Mouse (Mus musculus) cerebellum, adult 2 months (tissue): ENCODE data around the gene Ppp1ca. TPM values are rescaled to one million over a fixed set of nuclear protein-coding genes. Genes with fewer than 3 reads are reported as not detected.
A peak's percentile ranks its signal among the peaks of the same experiment; 100 is the strongest.

Experiments
- DNase-seq, 2 experiments: peaks; one replicate each; pipeline ENCODE4 v3.0.0; 2021
- H3K27ac ChIP-seq: fragments of 200-500 bp; 2 replicates; pipeline ENCODE4 v1.5.1; 2012; ENCODE audit warnings: low read length, control low read depth, inconsistent platforms; ENCODE audit not compliant: insufficient read depth
- H3K27me3 ChIP-seq: fragments of 200-500 bp; 2 replicates; pipeline ENCODE4 v1.6.1; 2012; ENCODE audit warnings: inconsistent platforms, mild to moderate bottlenecking, low read length, moderate library complexity; ENCODE audit not compliant: control insufficient read depth, insufficient read depth
- H3K4me1 ChIP-seq: fragments of 200-500 bp; 2 replicates; pipeline ENCODE4 v1.6.1; 2011; ENCODE audit warnings: low read length; ENCODE audit not compliant: control insufficient read depth, insufficient read depth
- H3K4me3 ChIP-seq: fragments of 200-500 bp; replicated peaks from 2 replicates; pipeline ENCODE3; 2011; ENCODE audit warnings: mild to moderate bottlenecking, low read depth, low read length, control low read depth; ENCODE audit not compliant: insufficient read depth
- CTCF ChIP-seq: fragments of 200-500 bp; IDR thresholded peaks from 2 replicates; pipeline ENCODE4 v1.5.1; 2011; ENCODE audit warnings: low read depth, mild to moderate bottlenecking, control low read depth, low read length, moderate library complexity, borderline replicate concordance; ENCODE audit not compliant: insufficient read depth
- POLR2A ChIP-seq: fragments of 200-500 bp; IDR thresholded peaks from 2 replicates; pipeline ENCODE4 v1.6.1; 2011; ENCODE audit warnings: low read length, control low read depth, borderline replicate concordance; ENCODE audit not compliant: insufficient read depth
- WGBS: fragments of 180-500 bp; shearing (Covaris S2); methylation state at CpG from one replicate; pipeline ENCODE4 v1.1.7; 2018; 5-methylcytosine and 5-hydroxymethylcytosine counted together
- polyA plus RNA-seq: library from polyadenylated mRNA; depleted of rRNA; stranded (reverse); fragments of >200 nt; gene quantifications from 2 replicates; pipeline ENCODE4 v1.2.3, GENCODE M21; 2012

Ppp1ca gene
- polyA plus RNA-seq, 1 experiment, result 316 TPM

- H3K27me3 ChIP-seq, result no peaks in the 10 kb centered on the region
- H3K4me1 ChIP-seq, result peaks cover 3% of the 10 kb centered on the region; the same call in 1 of the 2 replicates
- WGBS, result 94% methylated on average over 8 of the region's 8 CpGs
- H3K27ac ChIP-seq, result no peak overlapping the region
- DNase-seq, result peak in 1 of 2 experiments; percentile 16
- no peak overlapping the region for H3K4me3 ChIP-seq
- TF ChIP-seq CTCF, result no peak
- no peak for TF ChIP-seq POLR2A
Observed at GRCm38 (mm10) chr19:4159049-4159448, 32.8 kb upstream of the Ppp1ca start.

GRCm38 (mm10) chr19:4162646-4163542, 29.0 kb upstream of the Ppp1ca start, which contains the start of gene Rps6kb2:
Gene Rps6kb2, minus strand, starts transcription at chr19:4163354.
- Histone ChIP-seq H3K4me1 (0 out of 2 replicates have a peak, but pooled peaks cover 3% of the 10 kb centered on the region), H3K4me3 (peak within 1 kb of the TSS; percentile 75), H3K27ac (peak within 1 kb of the TSS; percentile 59), H3K27me3 (no peaks in the 10 kb centered on the region)
- DNase-seq, result peak; percentile 97
- no peak for TF ChIP-seq CTCF
- peak; percentile 71; the same call in 1 of the 2 replicates for TF ChIP-seq POLR2A
- WGBS, result 6% methylated on average over 42 of the region's 42 CpGs

- 28% methylated on average over 4 of the region's 4 CpGs for WGBS
- TF ChIP-seq POLR2A (no peak), CTCF (no peak)
- Histone ChIP-seq H3K4me1 (0 out of 2 replicates have a peak, but pooled peaks cover 3% of the 10 kb centered on the region), H3K4me3 (peak overlapping the region; percentile 75), H3K27ac (peak overlapping the region; percentile 59), H3K27me3 (no peaks in the 10 kb centered on the region)
- DNase-seq, result no peak
Observed at GRCm38 (mm10) chr19:4163543-4163887, 28.4 kb upstream of the Ppp1ca start.

- H3K27ac ChIP-seq, result no peak overlapping the region
- no peak overlapping the region for H3K4me3 ChIP-seq
- 93% methylated on average over 3 of the region's 3 CpGs for WGBS
- no peaks in the 10 kb centered on the region for H3K27me3 ChIP-seq
- DNase-seq, result peak in 1 of 2 experiments; percentile 17
- TF ChIP-seq POLR2A (no peak), CTCF (no peak)
- H3K4me1 ChIP-seq, result 0 out of 2 replicates have a peak, but pooled peaks cover 3% of the 10 kb centered on the region
Observed at GRCm38 (mm10) chr19:4164100-4164499, 27.8 kb upstream of the Ppp1ca start.

- 82% methylated on average over 2 of the region's 2 CpGs for WGBS
- Histone ChIP-seq H3K4me1 (peaks cover 3% of the 10 kb centered on the region; the same call in 1 of the 2 replicates), H3K27me3 (no peaks in the 10 kb centered on the region), H3K4me3 (no peak overlapping the region), H3K27ac (no peak overlapping the region)
- TF ChIP-seq POLR2A, result no peak
- no peak for TF ChIP-seq CTCF
- no peak for DNase-seq
Observed at GRCm38 (mm10) chr19:4164721-4165120, 27.1 kb upstream of the Ppp1ca start.

- 49% methylated on average over 9 of the region's 9 CpGs for WGBS
- no peak for TF ChIP-seq CTCF
- TF ChIP-seq POLR2A, result no peak
Observed at GRCm38 (mm10) chr19:4166678-4167476, 25.0 kb upstream of the Ppp1ca start.

GRCm38 (mm10) chr19:4169378-4169784, 22.5 kb upstream of the Ppp1ca start:
- TF ChIP-seq CTCF (peak; percentile 73), POLR2A (peak; percentile 91)
- DNase-seq, result peak; percentile 99 to 100
- H3K4me1 ChIP-seq, result peaks cover 5% of the 10 kb centered on the region; the same call in 1 of the 2 replicates
- no peaks in the 10 kb centered on the region for H3K27me3 ChIP-seq
- peak overlapping the region; percentile 86 for H3K27ac ChIP-seq
- WGBS, result 1% methylated on average over 43 of the region's 43 CpGs
- H3K4me3 ChIP-seq, result peak overlapping the region; percentile 73

More at GRCm38 (mm10) chr19:4166678-4167476, 25.0 kb upstream of the Ppp1ca start:
- Histone ChIP-seq H3K27ac (no peak overlapping the region), H3K4me1 (peaks cover 7% of the 10 kb centered on the region; the same call in 1 of the 2 replicates), H3K27me3 (no peaks in the 10 kb centered on the region), H3K4me3 (no peak overlapping the region)
- DNase-seq, result no peak
